Mouse (Mus musculus): ENCODE data around the gene Gm10722. TPM values are rescaled to one million over a fixed set of nuclear protein-coding genes. Genes with fewer than 3 reads are reported as not detected.

The Gm10722 gene
- polyA plus RNA-seq, 1 experiment from 2014 or later, result not detected

Small RNA genes within 50 kb of the gene (microRNA-seq; reads per million reads assigned to microRNA genes)
- not detected for gene Mir101c

Other genes starting within 250 kb of the Gm10722 start
- gene Gm11168, start 2.4 kb downstream of the Gm10722 start, polyA plus RNA-seq (2015; fragmentation: Nextera tagmentation; extraction: Ambion mirVana), result not detected in 2 replicates
- not detected in 2 replicates for gene Gm10721, start 12.2 kb downstream of the Gm10722 start, polyA plus RNA-seq (2015; fragmentation: Nextera tagmentation; extraction: Ambion mirVana)
- gene Gm10720, start 14.7 kb downstream of the Gm10722 start, polyA plus RNA-seq (2015; fragmentation: Nextera tagmentation; extraction: Ambion mirVana), result not detected in 2 replicates
- gene Gm10719, start 16.5 kb downstream of the Gm10722 start, polyA plus RNA-seq (2015; fragmentation: Nextera tagmentation; extraction: Ambion mirVana), result 0.30 TPM in 1 of 2 replicates, not detected in the other
- gene Gm10718, start 22.6 kb downstream of the Gm10722 start, polyA plus RNA-seq (2015; fragmentation: Nextera tagmentation; extraction: Ambion mirVana), result 0.33 TPM in 1 of 2 replicates, not detected in the other
- gene Gm10717, start 24.5 kb downstream of the Gm10722 start, polyA plus RNA-seq (2015; fragmentation: Nextera tagmentation; extraction: Ambion mirVana), result not detected in 2 replicates
- not detected in 2 replicates for gene Gm17535, start 33.7 kb downstream of the Gm10722 start, polyA plus RNA-seq (2015; fragmentation: Nextera tagmentation; extraction: Ambion mirVana)
- not detected in 2 replicates for gene Gm10715, start 36.0 kb downstream of the Gm10722 start, polyA plus RNA-seq (2015; fragmentation: Nextera tagmentation; extraction: Ambion mirVana)

Measured in kidney, embryonic 16.5 days (tissue).